ENCODE assay signal across 19 mouse cellular contexts in the genomic region with DNA sequence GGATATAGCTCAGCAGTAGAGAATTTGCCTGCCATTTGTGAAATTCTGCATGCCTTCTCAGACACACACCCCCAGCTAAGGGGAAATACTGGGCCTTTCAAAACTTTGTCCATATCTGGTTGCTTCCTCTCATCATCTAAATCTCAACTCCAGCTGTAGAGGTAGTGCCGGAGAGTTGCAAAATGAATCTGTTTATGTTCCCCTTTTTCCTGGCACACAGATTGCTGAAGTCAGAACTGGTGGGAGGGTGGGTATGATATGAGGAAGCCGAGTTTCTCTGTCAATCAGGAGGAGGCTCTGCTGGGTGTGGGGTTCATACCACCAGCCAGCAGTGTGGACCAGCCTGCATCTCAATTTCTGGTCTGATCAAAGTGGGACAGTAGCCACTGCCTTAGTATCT. TPM values are rescaled to one million over a fixed set of nuclear protein-coding genes. Genes with fewer than 3 reads are reported as not detected.
A peak's percentile ranks its signal among the peaks of the same experiment; 100 is the strongest.
DNase-seq lines count a peak whose midpoint lies in the region; TF ChIP-seq lines count a peak whose summit lies in the region.
"Had no signal": no experiment of that assay in that cellular context is flagged by ENCODE, and none has a peak within 500 bp of the region (broad histone marks: within the 10 kb centered on the region; RNA-seq: fewer than 3 reads in every experiment).

No protein-coding gene starts in this region.

- peaks cover 3 to 11% of the 10 kb centered on the region in 2 experiments; a peak in 3 of 4 replicates for H3K27me3 ChIP-seq in MEL (ENCODE audit: control insufficient read depth in 1 of 2, insufficient read depth in 2 of 2, low read length in 2 of 2)
- H3K27me3 ChIP-seq: forebrain, embryonic 12.5 days had no signal

- peak; percentile 42 for DNase-seq in heart, adult 8-10 months (ENCODE audit: low spot score)
- DNase-seq in heart, postnatal 36 days: no peak
- DNase-seq in MEL (ENCODE audit: low read depth, low spot score): peak; percentile 85
- peak; percentile 28 for DNase-seq in lung, postnatal 25 days (ENCODE audit: low spot score)
- peak; percentile 25 for DNase-seq in skeletal muscle tissue, adult 2 months (ENCODE audit: low read depth, low spot score)
- DNase-seq in cerebellum, postnatal 36 days: no peak
- DNase-seq in gastrocnemius, postnatal 4 days (ENCODE audit: low spot score in 2 of 2): no peak
- no peak for DNase-seq in kidney, adult 18-20 months
- DNase-seq: adrenal gland, postnatal 36 days; cerebellum, adult 9-10 months; gastrocnemius, postnatal 36 days; liver, embryonic 13.5 days; midbrain, embryonic 14.5 days; right cerebral cortex, adult 18-20 months; spleen, adult 18-20 months had no signal

- no peak overlapping the region for H3K4me3 ChIP-seq in MEL (ENCODE audit: control insufficient read depth in 1 of 2, insufficient read depth in 1 of 2, low read depth in 2 of 2, low read length in 2 of 2)
- H3K4me3 ChIP-seq: forebrain, embryonic 12.5 days; hindbrain, embryonic 10.5 days; limb, embryonic 10.5 days; liver, embryonic 13.5 days had no signal

- TF ChIP-seq CTCF in MEL (IDR thresholded peaks at IDR 0.05 in 2 of 3, conservative IDR thresholded peaks at IDR 0.05 in 1 of 3; ENCODE audit: control insufficient read depth in 1 of 3, insufficient read depth in 1 of 3, low read depth in 2 of 3, low read length in 3 of 3, poor library complexity in 1 of 3, severe bottlenecking in 1 of 3): no peak

- peaks cover 0 to 15% of the 10 kb centered on the region in 2 experiments; a peak in 2 of 4 replicates for H3K36me3 ChIP-seq in MEL (ENCODE audit: control insufficient read depth in 1 of 2, insufficient read depth in 2 of 2, low read length in 2 of 2)
- H3K36me3 ChIP-seq: forebrain, embryonic 12.5 days; hindbrain, embryonic 10.5 days; limb, embryonic 10.5 days; liver, embryonic 13.5 days had no signal

- no peak for TF ChIP-seq POLR2A in MEL (IDR thresholded peaks at IDR 0.05; ENCODE audit: control insufficient read depth in 1 of 2, insufficient read depth in 1 of 2, low read depth in 1 of 2, low read length in 2 of 2, poor library complexity in 1 of 2)

- no peaks in the 10 kb centered on the region for H3K9me3 ChIP-seq in MEL (replicated peaks; ENCODE audit: insufficient read depth, low read length)
- H3K9me3 ChIP-seq: forebrain, embryonic 12.5 days; hindbrain, embryonic 10.5 days; limb, embryonic 10.5 days; liver, embryonic 13.5 days had no signal

- no peak overlapping the region for H3K9ac ChIP-seq in MEL (ENCODE audit: control insufficient read depth, low read depth, low read length, poor library complexity, severe bottlenecking)
- H3K9ac ChIP-seq: forebrain, embryonic 12.5 days; liver, embryonic 13.5 days had no signal

- intact Hi-C loops in heart, postnatal 36 days (cut with DNase I): no loop called here

- TF ChIP-seq EP300 in MEL (IDR thresholded peaks at IDR 0.05; ENCODE audit: low read depth in 1 of 2, low read length in 2 of 2): peak; percentile 40 to 79; a peak in 3 of 4 replicates

- peaks cover 10 to 22% of the 10 kb centered on the region in 2 experiments for H3K4me1 ChIP-seq in MEL (ENCODE audit: control insufficient read depth in 1 of 2, insufficient read depth in 2 of 2, low read length in 2 of 2)

- TF ChIP-seq RAD21 in MEL (IDR thresholded peaks at IDR 0.05; ENCODE audit: low read depth, low read length): no peak

- no peak overlapping the region for H3K27ac ChIP-seq in MEL (ENCODE audit: control insufficient read depth, low read depth, low read length)
- H3K27ac ChIP-seq: forebrain, embryonic 12.5 days; hindbrain, embryonic 10.5 days; limb, embryonic 10.5 days; liver, embryonic 13.5 days; stomach, postnatal 0 days had no signal

- no peaks in the 10 kb centered on the region for H3K79me2 ChIP-seq in MEL (ENCODE audit: control insufficient read depth, insufficient read depth, low read length, poor library complexity)

TF ChIP-seq in MEL, 35 proteins besides CTCF, POLR2A, EP300 and RAD21:
- TF ChIP-seq POLR2AphosphoS5 (IDR thresholded peaks at IDR 0.05; ENCODE audit: borderline replicate concordance, low read depth, low read length) (no peak), USF1 (IDR thresholded peaks at IDR 0.05; ENCODE audit: low read depth, low read length) (no peak), MYC (IDR thresholded peaks at IDR 0.05; ENCODE audit: low read depth, low read length) (0 out of 2 replicates have a peak, but pooled peaks have one; percentile 24), TCF12 (IDR thresholded peaks at IDR 0.05; ENCODE audit: low read depth, low read length) (peak; percentile 84), GATA1 (IDR thresholded peaks at IDR 0.05; ENCODE audit: low read depth, low read length) (peak; percentile 69), RCOR1 (IDR thresholded peaks at IDR 0.05; ENCODE audit: low read depth, low read length) (peak; percentile 100), SMC3 (IDR thresholded peaks at IDR 0.05; ENCODE audit: low read depth, low read length) (no peak), CHD2 (IDR thresholded peaks at IDR 0.05; ENCODE audit: low read length) (no peak), BHLHE40 (IDR thresholded peaks at IDR 0.05; ENCODE audit: borderline replicate concordance, low read depth, low read length) (peak; percentile 70; the same call in 1 of the 2 replicates), KAT2A (conservative IDR thresholded peaks at IDR 0.05; ENCODE audit: low read depth, low read length) (no peak), CHD1 (IDR thresholded peaks at IDR 0.05; ENCODE audit: low read depth, low read length) (no peak), TBP (IDR thresholded peaks at IDR 0.05; ENCODE audit: low read depth, low read length) (no peak), JUND (IDR thresholded peaks at IDR 0.05; ENCODE audit: low read depth, low read length) (no peak), USF2 (IDR thresholded peaks at IDR 0.05; ENCODE audit: borderline replicate concordance in 1 of 2, insufficient read depth in 1 of 2, low read depth in 1 of 2, low read length in 2 of 2) (no peak), SIN3A (IDR thresholded peaks at IDR 0.05; ENCODE audit: low read length) (peak; percentile 71), MAZ (IDR thresholded peaks at IDR 0.05; ENCODE audit: low read depth, low read length) (0 out of 2 replicates have a peak, but pooled peaks have one; percentile 66), HCFC1 (IDR thresholded peaks at IDR 0.05; ENCODE audit: low read depth, low read length) (no peak), MAX (IDR thresholded peaks at IDR 0.05; ENCODE audit: low read length) (peak; percentile 69; the same call in 1 of the 2 replicates), E2F4 (IDR thresholded peaks at IDR 0.05; ENCODE audit: borderline replicate concordance, low read depth, low read length) (no peak), ZMIZ1 (IDR thresholded peaks at IDR 0.05; ENCODE audit: low read depth, low read length) (no peak), MAFK (IDR thresholded peaks at IDR 0.05; ENCODE audit: borderline replicate concordance, low read depth, low read length) (0 out of 2 replicates have a peak, but pooled peaks have one; percentile 25), ZKSCAN1 (IDR thresholded peaks at IDR 0.05; ENCODE audit: low read depth, low read length) (no peak), POLR2AphosphoS2 (IDR thresholded peaks at IDR 0.05; ENCODE audit: low read length) (no peak), MYB (IDR thresholded peaks at IDR 0.05; ENCODE audit: low read depth, low read length) (no peak), MEF2A (IDR thresholded peaks at IDR 0.05; ENCODE audit: extremely low read depth, insufficient replicate concordance, low read depth, low read length, poor library complexity, severe bottlenecking) (no peak), ETS1 (IDR thresholded peaks at IDR 0.05; ENCODE audit: low read depth, low read length) (peak; percentile 91), ELF1 (IDR thresholded peaks at IDR 0.05; ENCODE audit: low read depth, low read length) (0 out of 2 replicates have a peak, but pooled peaks have one; percentile 7), NRF1 (IDR thresholded peaks at IDR 0.05; ENCODE audit: insufficient read depth, low read depth, low read length, poor library complexity, severe bottlenecking) (no peak), ZC3H11A (IDR thresholded peaks at IDR 0.05; ENCODE audit: low read depth, low read length) (no peak), GABPA (IDR thresholded peaks at IDR 0.05; ENCODE audit: low read depth, low read length) (no peak), MXI1 (IDR thresholded peaks at IDR 0.05; ENCODE audit: low read depth, low read length) (peak; percentile 91), ZNF384 (IDR thresholded peaks at IDR 0.05; ENCODE audit: low read depth, low read length) (no peak), NELFE (IDR thresholded peaks at IDR 0.05; ENCODE audit: low read depth, low read length) (no peak), UBTF (IDR thresholded peaks at IDR 0.05; ENCODE audit: borderline replicate concordance, insufficient read depth, low read depth, low read length) (no peak)

RNA-seq across cellular contexts. Expression of gene Agpat3, which starts 11.8 kb away (rescaled TPM):
- total RNA-seq in heart, adult 8-10 months (2022): 100 to 1,000 TPM; 206 to 254 (median 219) TPM
- total RNA-seq in heart, postnatal 36 days (2021): 100 to 1,000 TPM; 232 to 266 TPM
- not detected in 2 replicates for total RNA-seq in MEL (2012; rRNA removed)
- polyA plus RNA-seq in MEL (2012; ENCODE audit: insufficient read depth in 1 of 2, insufficient read length in 2 of 2, low read depth in 1 of 2, low replicate concordance in 2 of 2, missing spikeins in 1 of 2): under 1 TPM in 1 of 2 experiments, not detected in 1; 0.07 TPM
- total RNA-seq in gastrocnemius, postnatal 4 days (2021): 100 to 1,000 TPM; 231 to 259 TPM

RNA-seq across cellular contexts. Expression of gene Rrp1, which starts 48.7 kb away (rescaled TPM):
- 100 to 1,000 TPM in 2 of 4 experiments, 10 to 100 TPM in 2; 87.2 to 106 (median 96.3) TPM for total RNA-seq in heart, adult 8-10 months (2022)
- total RNA-seq in heart, postnatal 36 days (2021): 10 to 100 TPM; 93.6 to 97.2 TPM
- total RNA-seq in MEL (2012; rRNA removed): 241 and 273 TPM in 2 replicates
- 100 to 1,000 TPM in 1 of 2 experiments, not detected in 1; 417 TPM for polyA plus RNA-seq in MEL (2012; ENCODE audit: insufficient read depth in 1 of 2, insufficient read length in 2 of 2, low read depth in 1 of 2, low replicate concordance in 2 of 2, missing spikeins in 1 of 2)
- 100 to 1,000 TPM; 113 to 119 TPM for total RNA-seq in gastrocnemius, postnatal 4 days (2021)

Comparison
In these comparisons a context has a peak if more than half of its experiments do, and no peak if none do; other contexts are left out.
1. DNase-seq: peak in heart, adult 8-10 months (single experiment), MEL (single experiment), lung, postnatal 25 days (single experiment) and skeletal muscle tissue, adult 2 months (single experiment); none in heart, postnatal 36 days (0 of 2), cerebellum, postnatal 36 days (0 of 2), gastrocnemius, postnatal 4 days (0 of 2) and kidney, adult 18-20 months (single experiment).
2. RNA of gene Agpat3, which starts 11.8 kb away (total RNA-seq): 232 to 266 TPM in heart, postnatal 36 days, 231 to 259 TPM in gastrocnemius, postnatal 4 days and 206 to 254 TPM in heart, adult 8-10 months; not detected in MEL; every median in the first group is over 100 times any median in the second.